Mouse (Mus musculus) liver, embryonic 13.5 days (tissue): ENCODE measurements around the gene Tmem8. TPM values are rescaled to one million over a fixed set of nuclear protein-coding genes. Genes with fewer than 3 reads are reported as not detected.

Source experiments
- ATAC-seq: fragments of 200-750 bp; cut with Nextera tagmentation; 2 replicates; pipeline ENCODE4 v1.8.0; 2017; ENCODE audit warnings: low read depth, mild to moderate bottlenecking, moderate number of reproducible peaks, moderate library complexity
- DNase-seq: peaks from one replicate; pipeline ENCODE4 v3.0.0; 2022
- H3K27ac ChIP-seq: fragments of 300-500 bp; sonication (generic); 2 replicates; pipeline ENCODE4 v1.5.1; 2015; ENCODE audit warnings: moderate library complexity, mild to moderate bottlenecking, inconsistent platforms
- H3K27me3 ChIP-seq: fragments of 300-500 bp; sonication (generic); 2 replicates; pipeline ENCODE4 v1.6.1; 2015; ENCODE audit warnings: mild to moderate bottlenecking, inconsistent platforms
- H3K36me3 ChIP-seq: fragments of 300-500 bp; sonication (generic); 2 replicates; pipeline ENCODE4 v1.6.1; 2015; ENCODE audit warnings: mild to moderate bottlenecking, inconsistent platforms
- H3K4me1 ChIP-seq: fragments of 300-500 bp; sonication (generic); replicated peaks from 2 replicates; pipeline ENCODE4 v1.6.1; 2015; ENCODE audit warnings: inconsistent platforms
- H3K4me2 ChIP-seq: fragments of 300-500 bp; sonication (generic); 2 replicates; pipeline ENCODE4 v1.6.1; 2015; ENCODE audit warnings: inconsistent platforms, mild to moderate bottlenecking, moderate library complexity
- H3K4me3 ChIP-seq: fragments of 300-500 bp; sonication (generic); replicated peaks from 2 replicates; pipeline ENCODE4 v1.5.1; 2015; ENCODE audit warnings: mild to moderate bottlenecking, inconsistent platforms
- H3K9ac ChIP-seq: fragments of 300-500 bp; sonication (generic); 2 replicates; pipeline ENCODE4 v1.6.1; 2015; ENCODE audit warnings: mild to moderate bottlenecking, inconsistent platforms
- H3K9me3 ChIP-seq: fragments of 300-500 bp; sonication (generic); replicated peaks from 2 replicates; pipeline ENCODE4 v1.6.1; 2016; ENCODE audit warnings: inconsistent platforms
- WGBS: fragments of 180-500 bp; shearing (Covaris S2); methylation state at CpG from one replicate; pipeline ENCODE4 v1.1.7; 2015; ENCODE audit not compliant: insufficient replicate concordance; 5-methylcytosine and 5-hydroxymethylcytosine counted together
- polyA plus RNA-seq: library from polyadenylated mRNA; unstranded; fragments of >200 nt; fragmentation: Nextera tagmentation; extraction: Ambion mirVana; gene quantifications from 2 replicates; pipeline ENCODE4 v1.2.1, GENCODE M21; 2015

Gene Tmem8
- polyA plus RNA-seq, 1 experiment from 2014 or later = 1.3 TPM

- Histone ChIP-seq H3K27ac (no peak overlapping the region), H3K9me3 (no peaks in the 10 kb centered on the region), H3K4me3 (no peak overlapping the region), H3K4me2 (peak overlapping the region; percentile 92), H3K27me3 (no peaks in the 10 kb centered on the region), H3K4me1 (peaks cover 35% of the 10 kb centered on the region), H3K9ac (peak overlapping the region; percentile 88; the same call in 1 of the 2 replicates), H3K36me3 (peaks cover 53% of the 10 kb centered on the region)
- 86% methylated on average over 10 of the region's 10 CpGs for WGBS
- DNase-seq = no peak
- no peak for ATAC-seq
These were observed 12.1 kb downstream of the Tmem8 start for GRCm38 (mm10) chr17:26125226-26125625.

GRCm38 (mm10) chr17:26131062-26131732 is 18.1 kb downstream of the Tmem8 start:
- Histone ChIP-seq H3K4me3 (no peak overlapping the region), H3K9me3 (no peaks in the 10 kb centered on the region), H3K27me3 (no peaks in the 10 kb centered on the region), H3K4me1 (0 out of 2 replicates have a peak, but pooled peaks cover 5% of the 10 kb centered on the region), H3K27ac (no peak overlapping the region), H3K36me3 (peaks cover 57% of the 10 kb centered on the region), H3K4me2 (no peak overlapping the region), H3K9ac (no peak overlapping the region)
- ATAC-seq (no peak), DNase-seq (no peak)
- WGBS = 88% methylated on average over 18 of the region's 18 CpGs

GRCm38 (mm10) chr17:26131856-26132853 is 19.1 kb downstream of the Tmem8 start:
- ATAC-seq (no peak), DNase-seq (no peak)
- Histone ChIP-seq H3K4me1 (peaks cover 6% of the 10 kb centered on the region; the same call in 1 of the 2 replicates), H3K4me3 (no peak overlapping the region), H3K27ac (no peak overlapping the region), H3K27me3 (no peaks in the 10 kb centered on the region), H3K9ac (no peak overlapping the region), H3K36me3 (peaks cover 48% of the 10 kb centered on the region), H3K4me2 (no peak overlapping the region), H3K9me3 (no peaks in the 10 kb centered on the region)
- 85% methylated on average over 18 of the region's 18 CpGs for WGBS

- peaks cover 36% of the 10 kb centered on the region for H3K4me1 ChIP-seq
- no peaks in the 10 kb centered on the region for H3K9me3 ChIP-seq
- no peaks in the 10 kb centered on the region for H3K27me3 ChIP-seq
- WGBS = 78% methylated on average over 11 of the region's 11 CpGs
- H3K4me3 ChIP-seq = peak overlapping the region; percentile 78; the same call in 1 of the 2 replicates
- peak overlapping the region; percentile 95 for H3K9ac ChIP-seq
- H3K4me2 ChIP-seq = peak overlapping the region; percentile 93
- no peak for DNase-seq
- 0 out of 2 replicates have a peak, but pooled peaks cover under 1% of the 10 kb centered on the region for H3K36me3 ChIP-seq
- ATAC-seq = no peak
- peak overlapping the region; percentile 88 for H3K27ac ChIP-seq
These were observed 24.1 kb downstream of the Tmem8 start for GRCm38 (mm10) chr17:26137106-26137750.

- Histone ChIP-seq H3K27me3 (no peaks in the 10 kb centered on the region), H3K27ac (peak overlapping the region; percentile 88), H3K9me3 (no peaks in the 10 kb centered on the region), H3K4me1 (peaks cover 36% of the 10 kb centered on the region), H3K4me3 (peak overlapping the region; percentile 78), H3K9ac (peak overlapping the region; percentile 95), H3K4me2 (peak overlapping the region; percentile 93), H3K36me3 (peaks cover 5% of the 10 kb centered on the region)
- no peak for DNase-seq
- no peak for ATAC-seq
- WGBS = 66% methylated on average over 2 of the region's 2 CpGs
These were observed 24.6 kb downstream of the Tmem8 start for GRCm38 (mm10) chr17:26137751-26138130.

GRCm38 (mm10) chr17:26138239-26138836 is 25.2 kb downstream of the Tmem8 start, which contains the start of gene Axin1:
Gene Axin1, plus strand, starts transcription at chr17:26138688.
- peak; percentile 95 for ATAC-seq
- peak within 1 kb of the TSS; percentile 88 for H3K27ac ChIP-seq
- H3K4me1 ChIP-seq = peaks cover 36% of the 10 kb centered on the region
- peak within 1 kb of the TSS; percentile 78 for H3K4me3 ChIP-seq
- under 1% methylated on average over 42 of the region's 42 CpGs for WGBS
- no peaks in the 10 kb centered on the region for H3K27me3 ChIP-seq
- DNase-seq = peak; percentile 95
- H3K9ac ChIP-seq = peak within 1 kb of the TSS; percentile 95
- peak within 1 kb of the TSS; percentile 93 for H3K4me2 ChIP-seq
- peaks cover 11% of the 10 kb centered on the region for H3K36me3 ChIP-seq
- H3K9me3 ChIP-seq = no peaks in the 10 kb centered on the region

GRCm38 (mm10) chr17:26138901-26139381 is 25.8 kb downstream of the Tmem8 start:
- ATAC-seq (peak; percentile 72), DNase-seq (no peak)
- Histone ChIP-seq H3K27me3 (no peaks in the 10 kb centered on the region), H3K9me3 (no peaks in the 10 kb centered on the region), H3K36me3 (peaks cover 17% of the 10 kb centered on the region), H3K4me2 (peak overlapping the region; percentile 93), H3K4me3 (peak overlapping the region; percentile 78), H3K4me1 (peaks cover 36% of the 10 kb centered on the region), H3K27ac (peak overlapping the region; percentile 88), H3K9ac (peak overlapping the region; percentile 95)
- under 1% methylated on average over 57 of the region's 58 CpGs for WGBS

GRCm38 (mm10) chr17:26142796-26143195 is 29.7 kb downstream of the Tmem8 start:
- Histone ChIP-seq H3K27ac (no peak overlapping the region), H3K9ac (no peak overlapping the region), H3K4me3 (no peak overlapping the region), H3K36me3 (peaks cover 51% of the 10 kb centered on the region), H3K4me1 (peaks cover 28% of the 10 kb centered on the region), H3K9me3 (no peaks in the 10 kb centered on the region), H3K4me2 (no peak overlapping the region), H3K27me3 (no peaks in the 10 kb centered on the region)
- WGBS = 79% methylated on average over 4 of the region's 4 CpGs
- DNase-seq (no peak), ATAC-seq (no peak)

GRCm38 (mm10) chr17:26143386-26143785 is 30.3 kb downstream of the Tmem8 start:
- Histone ChIP-seq H3K4me3 (no peak overlapping the region), H3K4me2 (no peak overlapping the region), H3K9me3 (no peaks in the 10 kb centered on the region), H3K36me3 (peaks cover 56% of the 10 kb centered on the region), H3K27ac (no peak overlapping the region), H3K9ac (no peak overlapping the region), H3K4me1 (peaks cover 24% of the 10 kb centered on the region), H3K27me3 (no peaks in the 10 kb centered on the region)
- WGBS = 85% methylated on average over 5 of the region's 5 CpGs
- DNase-seq (no peak), ATAC-seq (no peak)

GRCm38 (mm10) chr17:26149056-26149455 is 36.0 kb downstream of the Tmem8 start:
- no peak for DNase-seq
- Histone ChIP-seq H3K36me3 (peaks cover 81% of the 10 kb centered on the region), H3K4me3 (no peak overlapping the region), H3K4me2 (no peak overlapping the region), H3K27ac (no peak overlapping the region), H3K9ac (no peak overlapping the region), H3K9me3 (no peaks in the 10 kb centered on the region), H3K27me3 (no peaks in the 10 kb centered on the region), H3K4me1 (no peaks in the 10 kb centered on the region)
- ATAC-seq = no peak
- WGBS = 76% methylated on average over 2 of the region's 2 CpGs
